In the genomic region with DNA sequence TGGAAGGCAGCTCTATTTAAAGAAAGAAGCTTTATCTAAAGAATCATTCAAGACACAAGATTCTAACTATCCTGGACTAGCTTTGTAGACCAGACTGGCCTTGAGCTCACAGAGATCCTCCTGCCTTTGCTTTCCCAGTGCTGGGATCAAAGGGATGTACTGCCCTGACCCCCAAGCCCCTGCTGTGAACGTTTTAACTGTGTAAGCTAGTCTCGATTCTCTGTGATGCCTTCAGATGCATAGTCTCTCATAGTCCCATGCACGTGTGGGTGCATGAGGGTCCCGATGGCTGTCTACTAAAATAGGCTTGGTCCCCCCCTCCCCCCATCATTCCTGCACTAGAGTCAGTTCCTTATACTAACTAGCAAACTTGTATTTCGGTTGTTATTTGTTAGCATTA, we compare ENCODE assay signal across 22 mouse cellular contexts.
"Had no signal": no experiment of that assay in that cellular context is flagged by ENCODE, and none has a peak within 500 bp of the region (broad histone marks: within the 10 kb centered on the region; RNA-seq: fewer than 3 reads in every experiment).

No protein-coding gene starts in this region.

- DNase-seq: kidney, adult 9 months; kidney, postnatal 14 days; kidney, postnatal 4 days; left cerebral cortex, postnatal 4 days; liver; lung, adult 18-20 months; lung, postnatal 10 days; lung, postnatal 36 days; right cerebral cortex, adult 18-20 months; right cerebral cortex, postnatal 14 days; right cerebral cortex, postnatal 4 days; thymus, postnatal 25 days had no signal

- H3K4me2 ChIP-seq: limb, embryonic 13.5 days; liver, embryonic 12.5 days; liver, embryonic 15.5 days; lung, embryonic 15.5 days; midbrain, embryonic 15.5 days; neural tube, embryonic 12.5 days; neural tube, embryonic 15.5 days; stomach, embryonic 15.5 days had no signal

- H3K27me3 ChIP-seq: limb, embryonic 13.5 days; liver, embryonic 12.5 days; liver, embryonic 15.5 days; lung, embryonic 15.5 days; megakaryocyte, embryonic 14.5 days; midbrain, embryonic 15.5 days; neural tube, embryonic 12.5 days; neural tube, embryonic 15.5 days; stomach, embryonic 15.5 days had no signal

- H3K9me3 ChIP-seq: limb, embryonic 13.5 days; liver, embryonic 12.5 days; liver, embryonic 15.5 days; lung, embryonic 15.5 days; megakaryocyte, embryonic 14.5 days; midbrain, embryonic 10.5 days; midbrain, embryonic 15.5 days; neural tube, embryonic 12.5 days; neural tube, embryonic 15.5 days; stomach, embryonic 15.5 days had no signal

- H3K4me3 ChIP-seq: limb, embryonic 13.5 days; liver, embryonic 12.5 days; liver, embryonic 15.5 days; lung, embryonic 15.5 days; megakaryocyte, embryonic 14.5 days; midbrain, embryonic 10.5 days; midbrain, embryonic 15.5 days; neural tube, embryonic 12.5 days; neural tube, embryonic 15.5 days; stomach, embryonic 15.5 days had no signal

- H3K4me1 ChIP-seq: limb, embryonic 13.5 days; liver, embryonic 12.5 days; liver, embryonic 15.5 days; lung, embryonic 15.5 days; megakaryocyte, embryonic 14.5 days; midbrain, embryonic 15.5 days; neural tube, embryonic 12.5 days; neural tube, embryonic 15.5 days; stomach, embryonic 15.5 days had no signal

- H3K9ac ChIP-seq: limb, embryonic 13.5 days; liver, embryonic 12.5 days; liver, embryonic 15.5 days; lung, embryonic 15.5 days; midbrain, embryonic 15.5 days; neural tube, embryonic 12.5 days; neural tube, embryonic 15.5 days; stomach, embryonic 15.5 days had no signal

- H3K27ac ChIP-seq: limb, embryonic 13.5 days; liver, embryonic 12.5 days; liver, embryonic 15.5 days; lung, embryonic 15.5 days; midbrain, embryonic 10.5 days; midbrain, embryonic 15.5 days; neural tube, embryonic 12.5 days; neural tube, embryonic 15.5 days; stomach, embryonic 15.5 days had no signal

- ATAC-seq: liver, embryonic 12.5 days; midbrain, embryonic 15.5 days had no signal
